Mouse (Mus musculus) neural tube, embryonic 15.5 days (tissue): Measurements from ENCODE around the gene Prm2. TPM values are rescaled to one million over a fixed set of nuclear protein-coding genes. Genes with fewer than 3 reads are reported as not detected.

Experiments
- ATAC-seq: fragments of 200-750 bp; cut with Nextera tagmentation; 2 replicates; pipeline ENCODE4 v1.8.0; 2017; ENCODE audit warnings: mild to moderate bottlenecking, moderate TSS enrichment, moderate library complexity; ENCODE audit not compliant: low FRiP score
- H3K27ac ChIP-seq: fragments of 300-500 bp; sonication (generic); replicated peaks from 2 replicates; pipeline ENCODE4 v1.5.1; 2015; ENCODE audit warnings: mild to moderate bottlenecking, inconsistent platforms
- H3K27me3 ChIP-seq: fragments of 300-500 bp; sonication (generic); replicated peaks from 2 replicates; pipeline ENCODE4 v1.6.1; 2015; ENCODE audit warnings: inconsistent platforms
- H3K36me3 ChIP-seq: fragments of 300-500 bp; sonication (generic); 2 replicates; pipeline ENCODE4 v1.6.1; 2015; ENCODE audit warnings: inconsistent platforms
- H3K4me1 ChIP-seq: fragments of 300-500 bp; sonication (generic); 2 replicates; pipeline ENCODE4 v1.6.1; 2015; ENCODE audit warnings: inconsistent platforms
- H3K4me2 ChIP-seq: fragments of 300-500 bp; sonication (generic); 2 replicates; pipeline ENCODE4 v1.6.1; 2015; ENCODE audit warnings: inconsistent platforms, mild to moderate bottlenecking, moderate library complexity
- H3K4me3 ChIP-seq: fragments of 300-500 bp; sonication (generic); replicated peaks from 2 replicates; pipeline ENCODE4 v1.5.1; 2015; ENCODE audit warnings: mild to moderate bottlenecking, inconsistent platforms
- H3K9ac ChIP-seq: fragments of 300-500 bp; sonication (generic); replicated peaks from 2 replicates; pipeline ENCODE4 v1.6.1; 2015; ENCODE audit warnings: mild to moderate bottlenecking, inconsistent platforms
- H3K9me3 ChIP-seq: fragments of 300-500 bp; sonication (generic); replicated peaks from 2 replicates; pipeline ENCODE4 v1.6.1; 2016; ENCODE audit warnings: inconsistent platforms
- WGBS: fragments of 180-500 bp; shearing (Covaris S2); methylation state at CpG from one replicate; pipeline ENCODE4 v1.1.7; 2015; ENCODE audit warnings: mixed read lengths; 5-methylcytosine and 5-hydroxymethylcytosine counted together
- polyA plus RNA-seq: library from polyadenylated mRNA; unstranded; fragments of >200 nt; fragmentation: Nextera tagmentation; extraction: Ambion mirVana; gene quantifications from 2 replicates; pipeline ENCODE4 v1.2.1, GENCODE M21; 2015

Gene Prm2
- polyA plus RNA-seq, 1 experiment from 2014 or later = not detected

GRCm38 (mm10) chr16:10828461-10828805 lies 32.5 kb upstream of the Prm2 start:
- Histone ChIP-seq H3K36me3 (no peaks in the 10 kb centered on the region), H3K9ac (no peak overlapping the region), H3K4me1 (no peaks in the 10 kb centered on the region), H3K27me3 (no peaks in the 10 kb centered on the region), H3K9me3 (no peaks in the 10 kb centered on the region), H3K4me2 (no peak overlapping the region), H3K4me3 (no peak overlapping the region), H3K27ac (no peak overlapping the region)
- WGBS = 70% methylated on average over 4 of the region's 4 CpGs
- ATAC-seq = no peak

- Histone ChIP-seq H3K4me2 (no peak overlapping the region), H3K36me3 (no peaks in the 10 kb centered on the region), H3K4me3 (no peak overlapping the region), H3K4me1 (no peaks in the 10 kb centered on the region), H3K27ac (no peak overlapping the region), H3K27me3 (no peaks in the 10 kb centered on the region), H3K9ac (no peak overlapping the region), H3K9me3 (no peaks in the 10 kb centered on the region)
- ATAC-seq = no peak
- WGBS = 81% methylated on average over 7 of the region's 7 CpGs
These were observed 32.0 kb upstream of the Prm2 start for GRCm38 (mm10) chr16:10827766-10828460.

- no peaks in the 10 kb centered on the region for H3K4me1 ChIP-seq
- no peak for ATAC-seq
- 93% methylated on average over 9 of the region's 9 CpGs for WGBS
These were observed 31.3 kb upstream of the Prm2 start for GRCm38 (mm10) chr16:10827269-10827668.

GRCm38 (mm10) chr16:10825840-10826239 lies 29.9 kb upstream of the Prm2 start:
- Histone ChIP-seq H3K9ac (no peak overlapping the region), H3K36me3 (no peaks in the 10 kb centered on the region), H3K4me3 (no peak overlapping the region), H3K9me3 (no peaks in the 10 kb centered on the region), H3K27ac (no peak overlapping the region), H3K4me2 (no peak overlapping the region), H3K4me1 (no peaks in the 10 kb centered on the region), H3K27me3 (no peaks in the 10 kb centered on the region)
- 92% methylated on average over 4 of the region's 4 CpGs for WGBS
- no peak for ATAC-seq

More at GRCm38 (mm10) chr16:10827269-10827668, 31.3 kb upstream of the Prm2 start:
- Histone ChIP-seq H3K27ac (no peak overlapping the region), H3K9me3 (no peaks in the 10 kb centered on the region), H3K4me3 (no peak overlapping the region), H3K4me2 (no peak overlapping the region), H3K9ac (no peak overlapping the region), H3K27me3 (no peaks in the 10 kb centered on the region), H3K36me3 (no peaks in the 10 kb centered on the region)

GRCm38 (mm10) chr16:10824536-10824935 lies 28.6 kb upstream of the Prm2 start:
- ATAC-seq = no peak
- Histone ChIP-seq H3K4me1 (no peaks in the 10 kb centered on the region), H3K36me3 (no peaks in the 10 kb centered on the region), H3K9ac (no peak overlapping the region), H3K4me3 (no peak overlapping the region), H3K27ac (no peak overlapping the region), H3K27me3 (no peaks in the 10 kb centered on the region), H3K4me2 (no peak overlapping the region), H3K9me3 (no peaks in the 10 kb centered on the region)
- WGBS = 80% methylated on average over 1 of the region's 1 CpGs

GRCm38 (mm10) chr16:10821387-10821786 lies 25.5 kb upstream of the Prm2 start:
- Histone ChIP-seq H3K9ac (no peak overlapping the region), H3K4me2 (no peak overlapping the region), H3K4me1 (no peaks in the 10 kb centered on the region), H3K27ac (no peak overlapping the region), H3K4me3 (no peak overlapping the region), H3K9me3 (no peaks in the 10 kb centered on the region), H3K36me3 (no peaks in the 10 kb centered on the region), H3K27me3 (no peaks in the 10 kb centered on the region)
- ATAC-seq = no peak
- 69% methylated on average over 4 of the region's 4 CpGs for WGBS

GRCm38 (mm10) chr16:10819966-10820365 lies 24.0 kb upstream of the Prm2 start:
- no peak overlapping the region for H3K27ac ChIP-seq
- no peaks in the 10 kb centered on the region for H3K9me3 ChIP-seq
- H3K4me1 ChIP-seq = no peaks in the 10 kb centered on the region
- no peaks in the 10 kb centered on the region for H3K36me3 ChIP-seq
- WGBS = 73% methylated on average over 3 of the region's 3 CpGs
- H3K27me3 ChIP-seq = no peaks in the 10 kb centered on the region
- no peak overlapping the region for H3K4me3 ChIP-seq
- no peak overlapping the region for H3K4me2 ChIP-seq
- no peak for ATAC-seq
- H3K9ac ChIP-seq = no peak overlapping the region

- Histone ChIP-seq H3K4me1 (no peaks in the 10 kb centered on the region), H3K4me2 (no peak overlapping the region), H3K36me3 (no peaks in the 10 kb centered on the region), H3K4me3 (no peak overlapping the region), H3K9me3 (no peaks in the 10 kb centered on the region), H3K27ac (no peak overlapping the region), H3K27me3 (no peaks in the 10 kb centered on the region), H3K9ac (no peak overlapping the region)
- 82% methylated on average over 4 of the region's 4 CpGs for WGBS
- ATAC-seq = no peak
These were observed 22.7 kb upstream of the Prm2 start for GRCm38 (mm10) chr16:10818579-10819135.

- WGBS = 94% methylated on average over 4 of the region's 4 CpGs
- H3K27me3 ChIP-seq = no peaks in the 10 kb centered on the region
These were observed 18.9 kb upstream of the Prm2 start for GRCm38 (mm10) chr16:10814864-10815263.

GRCm38 (mm10) chr16:10813726-10814125 lies 17.8 kb upstream of the Prm2 start:
- H3K4me2 ChIP-seq = no peak overlapping the region
- no peaks in the 10 kb centered on the region for H3K4me1 ChIP-seq
- no peak for ATAC-seq
- H3K27me3 ChIP-seq = no peaks in the 10 kb centered on the region
- WGBS = 80% methylated on average over 4 of the region's 4 CpGs
- H3K27ac ChIP-seq = no peak overlapping the region
- no peak overlapping the region for H3K9ac ChIP-seq
- H3K4me3 ChIP-seq = no peak overlapping the region
- H3K36me3 ChIP-seq = no peaks in the 10 kb centered on the region
- H3K9me3 ChIP-seq = no peaks in the 10 kb centered on the region

More at GRCm38 (mm10) chr16:10814864-10815263, 18.9 kb upstream of the Prm2 start:
- H3K36me3 ChIP-seq = no peaks in the 10 kb centered on the region
- H3K4me3 ChIP-seq = no peak overlapping the region
- no peak for ATAC-seq
- H3K27ac ChIP-seq = no peak overlapping the region
- H3K9me3 ChIP-seq = no peaks in the 10 kb centered on the region
- no peaks in the 10 kb centered on the region for H3K4me1 ChIP-seq
- no peak overlapping the region for H3K9ac ChIP-seq
- H3K4me2 ChIP-seq = no peak overlapping the region

- Histone ChIP-seq H3K4me3 (no peak within 1 kb of the TSS), H3K36me3 (no peaks in the 10 kb centered on the region), H3K9ac (no peak within 1 kb of the TSS), H3K4me1 (no peaks in the 10 kb centered on the region), H3K4me2 (no peak within 1 kb of the TSS), H3K9me3 (no peaks in the 10 kb centered on the region), H3K27me3 (no peaks in the 10 kb centered on the region), H3K27ac (peak within 1 kb of the TSS; percentile 42; the same call in 1 of the 2 replicates)
- 90% methylated on average over 2 of the region's 2 CpGs for WGBS
- no peak for ATAC-seq
These were observed 17.0 kb upstream of the Prm2 start, which contains the start of gene Gm11172 for GRCm38 (mm10) chr16:10812865-10813371. Gene Gm11172 (plus strand): TSS chr16:10812915.

- H3K9me3 ChIP-seq = no peaks in the 10 kb centered on the region
- WGBS = 94% methylated on average over 1 of the region's 1 CpGs
- no peak for ATAC-seq
- H3K4me2 ChIP-seq = no peak overlapping the region
- H3K27ac ChIP-seq = no peak overlapping the region
- H3K27me3 ChIP-seq = no peaks in the 10 kb centered on the region
- H3K36me3 ChIP-seq = no peaks in the 10 kb centered on the region
- no peak overlapping the region for H3K9ac ChIP-seq
- H3K4me1 ChIP-seq = peaks cover 4% of the 10 kb centered on the region; the same call in 1 of the 2 replicates
- no peak overlapping the region for H3K4me3 ChIP-seq
These were observed 14.4 kb upstream of the Prm2 start for GRCm38 (mm10) chr16:10810376-10810775.
